Mouse (Mus musculus) layer of hippocampus, adult 9-11 months (tissue): ENCODE results near the gene Celf1.
"Not testable (repeated sequence)": the region's sequence is repeated elsewhere in the genome, so short reads cannot be mapped to it uniquely, and the experiment has no call there.

ENCODE experiments used
- DNase-seq: peaks from one replicate; pipeline ENCODE4 v3.0.0; 2022

Gene Celf1

GRCm38 (mm10) chr2:91025081-91025516, 84.9 kb downstream of the Celf1 start:
- peak; percentile 60 for DNase-seq

GRCm38 (mm10) chr2:91026491-91026890, 86.3 kb downstream of the Celf1 start:
- DNase-seq = no peak

- DNase-seq = no peak
These were observed 87.4 kb downstream of the Celf1 start for GRCm38 (mm10) chr2:91027391-91028214.

GRCm38 (mm10) chr2:91031216-91031615, 91.0 kb downstream of the Celf1 start:
- no peak for DNase-seq

GRCm38 (mm10) chr2:91033000-91033399, 92.8 kb downstream of the Celf1 start:
- DNase-seq = no peak

- DNase-seq = no peak
These were observed 95.2 kb downstream of the Celf1 start, which contains the start of gene Rapsn for GRCm38 (mm10) chr2:91035385-91035784. Gene Rapsn, plus strand, starts transcription at chr2:91035620.

- no peak for DNase-seq
These were observed 101.6 kb downstream of the Celf1 start for GRCm38 (mm10) chr2:91041786-91042185.

GRCm38 (mm10) chr2:91042651-91043398, 102.6 kb downstream of the Celf1 start:
- DNase-seq = no peak

- DNase-seq = no peak
These were observed 104.5 kb downstream of the Celf1 start for GRCm38 (mm10) chr2:91044727-91045126.

- DNase-seq = not testable (repeated sequence)
These were observed 105.6 kb downstream of the Celf1 start for GRCm38 (mm10) chr2:91045805-91046204.

- no peak for DNase-seq
These were observed 107.2 kb downstream of the Celf1 start for GRCm38 (mm10) chr2:91047359-91047758.

- DNase-seq = no peak
These were observed 111.7 kb downstream of the Celf1 start for GRCm38 (mm10) chr2:91051917-91052316.

- no peak for DNase-seq
These were observed 112.6 kb downstream of the Celf1 start for GRCm38 (mm10) chr2:91052752-91053151.

- DNase-seq = no peak
These were observed 113.2 kb downstream of the Celf1 start for GRCm38 (mm10) chr2:91053181-91053933.

- DNase-seq = peak; percentile 96
These were observed 113.8 kb downstream of the Celf1 start, which contains the start of gene Psmc3 for GRCm38 (mm10) chr2:91053934-91054382. Gene Psmc3, plus strand, starts transcription at chr2:91054009.

GRCm38 (mm10) chr2:91058435-91058834, 118.3 kb downstream of the Celf1 start:
- DNase-seq = no peak

GRCm38 (mm10) chr2:91059376-91059775, 119.2 kb downstream of the Celf1 start:
- no peak for DNase-seq

- peak; percentile 86 for DNase-seq
These were observed 120.6 kb downstream of the Celf1 start for GRCm38 (mm10) chr2:91060544-91061355.

GRCm38 (mm10) chr2:91061849-91062481, 121.8 kb downstream of the Celf1 start:
- DNase-seq = no peak

GRCm38 (mm10) chr2:91062779-91063606, 122.8 kb downstream of the Celf1 start:
- no peak for DNase-seq

GRCm38 (mm10) chr2:91064211-91064610, 124.0 kb downstream of the Celf1 start:
- DNase-seq = no peak
